Comparison of ENCODE assay signal across 26 mouse cellular contexts in genomic region chr15:59975310-59975709, GRCm38 (mm10). TPM values are rescaled to one million over a fixed set of nuclear protein-coding genes. Genes with fewer than 3 reads are reported as not detected.
A peak's percentile ranks its signal among the peaks of the same experiment; 100 is the strongest.
DNase-seq lines count a peak whose midpoint lies in the region; ATAC-seq and TF ChIP-seq lines count a peak whose summit lies in the region.
"Had no signal": no experiment of that assay in that cellular context is flagged by ENCODE, and none has a peak within 500 bp of the region (broad histone marks: within the 10 kb centered on the region; RNA-seq: fewer than 3 reads in every experiment).

No protein-coding gene starts in this region.

- no peaks in the 10 kb centered on the region for H3K9me3 ChIP-seq in heart, postnatal 0 days (replicated peaks; ENCODE audit: control insufficient read depth, low read length)
- no peaks in the 10 kb centered on the region for H3K9me3 ChIP-seq in midbrain, embryonic 15.5 days
- H3K9me3 ChIP-seq in midbrain, postnatal 0 days (ENCODE audit: low read length): no peaks in the 10 kb centered on the region
- H3K9me3 ChIP-seq: embryonic facial prominence, embryonic 13.5 days; G1E; lung, embryonic 15.5 days had no signal

- no peak for ATAC-seq in heart, postnatal 0 days (ENCODE audit: insufficient read depth, low read depth)
- ATAC-seq in midbrain, embryonic 15.5 days (replicated peaks): 0 out of 2 replicates have a peak, but pooled peaks have one; percentile 20
- no peak for ATAC-seq in midbrain, postnatal 0 days (ENCODE audit: low FRiP score)
- ATAC-seq: CD4-positive, CD25-positive, alpha-beta regulatory T cell, adult 4 months had no signal

- no peak overlapping the region for H3K4me3 ChIP-seq in heart, postnatal 0 days (ENCODE audit: low read depth, low read length)
- no peak overlapping the region for H3K4me3 ChIP-seq in midbrain, embryonic 15.5 days
- H3K4me3 ChIP-seq in midbrain, postnatal 0 days (ENCODE audit: low read depth, low read length): no peak overlapping the region
- H3K4me3 ChIP-seq: embryonic facial prominence, embryonic 13.5 days; lung, embryonic 15.5 days had no signal

- no peak overlapping the region for H3K9ac ChIP-seq in heart, postnatal 0 days (replicated peaks; ENCODE audit: low read depth, low read length)
- H3K9ac ChIP-seq in midbrain, embryonic 15.5 days: no peak overlapping the region
- H3K9ac ChIP-seq in midbrain, postnatal 0 days (replicated peaks; ENCODE audit: low read length, poor library complexity, severe bottlenecking): no peak overlapping the region
- H3K9ac ChIP-seq: embryonic facial prominence, embryonic 13.5 days; lung, embryonic 15.5 days had no signal

- no peak for TF ChIP-seq CTCF in heart, postnatal 0 days (IDR thresholded peaks at IDR 0.05; ENCODE audit: low read depth)
- TF ChIP-seq CTCF in midbrain, postnatal 0 days (IDR thresholded peaks at IDR 0.05): no peak

- DNase-seq in heart, postnatal 0 days (ENCODE audit: low spot score): peak; percentile 28
- no peak for DNase-seq in heart, adult 8-10 months (ENCODE audit: low spot score)
- no peak for DNase-seq in midbrain, postnatal 0 days (ENCODE audit: low spot score)
- DNase-seq in embryo, embryonic 11 days: peak; percentile 21
- DNase-seq in mesoderm, embryonic 11.5 days (ENCODE audit: low read depth, low spot score): peak; percentile 21
- DNase-seq in thymus, postnatal 4 days: no peak
- DNase-seq in adrenal gland, postnatal 10 days: no peak
- DNase-seq: cerebellum, adult 11 months; cerebellum, postnatal 14 days; gastrocnemius, postnatal 25 days; kidney, adult 8-10 months; layer of hippocampus, postnatal 36 days; left cerebral cortex, postnatal 4 days had no signal

- no peak overlapping the region for H3K4me2 ChIP-seq in heart, postnatal 0 days (ENCODE audit: low read depth, low read length)
- no peak overlapping the region for H3K4me2 ChIP-seq in midbrain, embryonic 15.5 days
- H3K4me2 ChIP-seq in midbrain, postnatal 0 days (ENCODE audit: low read depth, low read length, poor library complexity, severe bottlenecking): no peak overlapping the region
- H3K4me2 ChIP-seq: embryonic facial prominence, embryonic 13.5 days; liver, embryonic 11.5 days; lung, embryonic 15.5 days had no signal

- whole genome bisulfite sequencing in heart, postnatal 0 days: 23% methylated on average over 3 of the region's 3 CpGs
- WGBS in midbrain, embryonic 15.5 days: 46% methylated on average over 3 of the region's 3 CpGs
- WGBS in midbrain, postnatal 0 days: 46% methylated on average over 3 of the region's 3 CpGs

- H3K36me3 ChIP-seq in heart, postnatal 0 days (replicated peaks; ENCODE audit: control insufficient read depth, insufficient read depth, low read length): no peaks in the 10 kb centered on the region
- no peaks in the 10 kb centered on the region for H3K36me3 ChIP-seq in midbrain, embryonic 15.5 days (replicated peaks)
- H3K36me3 ChIP-seq in midbrain, postnatal 0 days (ENCODE audit: insufficient read depth, low read length): no peaks in the 10 kb centered on the region
- H3K36me3 ChIP-seq: embryonic facial prominence, embryonic 13.5 days; G1E; lung, embryonic 15.5 days had no signal

- no peaks in the 10 kb centered on the region for H3K4me1 ChIP-seq in heart, postnatal 0 days (ENCODE audit: control insufficient read depth, insufficient read depth)
- no peaks in the 10 kb centered on the region for H3K4me1 ChIP-seq in midbrain, embryonic 15.5 days
- no peaks in the 10 kb centered on the region for H3K4me1 ChIP-seq in midbrain, postnatal 0 days (ENCODE audit: insufficient read depth, low read length)
- H3K4me1 ChIP-seq: lung, embryonic 15.5 days had no signal

- H3K27ac ChIP-seq in heart, postnatal 0 days (ENCODE audit: low read depth): no peak overlapping the region
- H3K27ac ChIP-seq in midbrain, embryonic 15.5 days: no peak overlapping the region
- H3K27ac ChIP-seq in midbrain, postnatal 0 days (ENCODE audit: low read depth, low read length): no peak overlapping the region; the same call in 1 of the 2 replicates
- H3K27ac ChIP-seq: embryonic facial prominence, embryonic 13.5 days; lung, embryonic 15.5 days had no signal

- no peak for TF ChIP-seq EP300 in heart, postnatal 0 days (IDR thresholded peaks at IDR 0.05; ENCODE audit: low read depth)

- H3K27me3 ChIP-seq in heart, postnatal 0 days (ENCODE audit: control insufficient read depth, insufficient read depth, low read length): no peaks in the 10 kb centered on the region
- no peaks in the 10 kb centered on the region for H3K27me3 ChIP-seq in midbrain, embryonic 15.5 days (replicated peaks)
- no peaks in the 10 kb centered on the region for H3K27me3 ChIP-seq in midbrain, postnatal 0 days (ENCODE audit: insufficient read depth, low read length)
- H3K27me3 ChIP-seq: lung, embryonic 15.5 days had no signal

RNA-seq across cellular contexts. Expression of gene 4933412E24Rik, which starts 41.1 kb away (rescaled TPM):
- total RNA-seq in heart, postnatal 0 days (2014; rRNA removed; ENCODE audit: low replicate concordance): not detected in 2 replicates
- polyA plus RNA-seq in heart, postnatal 0 days (2015; fragmentation: Nextera tagmentation; extraction: Ambion mirVana): not detected in 2 replicates
- total RNA-seq in heart, adult 8-10 months (2022): not detected
- not detected in 2 replicates for polyA plus RNA-seq in midbrain, embryonic 15.5 days (2015; fragmentation: Nextera tagmentation; extraction: Ambion mirVana)
- not detected in 2 replicates for total RNA-seq in midbrain, postnatal 0 days (2014; rRNA removed)
- not detected in 2 replicates for polyA plus RNA-seq in midbrain, postnatal 0 days (2015; fragmentation: Nextera tagmentation; extraction: Ambion mirVana)
- not detected for total RNA-seq in adrenal gland, postnatal 10 days (2021)
- total RNA-seq: adrenal gland, adult 18-20 months; G1E; gastrocnemius, postnatal 25 days; layer of hippocampus, postnatal 36 days; left cerebral cortex, postnatal 4 days; megakaryocyte progenitor cell, adult 5-6 weeks had no signal
- polyA plus RNA-seq: CD4-positive, CD25-positive, alpha-beta regulatory T cell, adult 4 months; embryonic facial prominence, embryonic 13.5 days; frontal cortex, adult 2 months; G1E; heart, embryonic 14.5 days; hindbrain, embryonic 11.5 days; large intestine, adult 2 months; liver, embryonic 11.5 days; lung, embryonic 15.5 days; neural tube, embryonic 14.5 days had no signal

Comparison
In these comparisons a context has a peak if more than half of its experiments do, and no peak if none do; other contexts are left out.
1. DNase-seq: peak in heart, postnatal 0 days (single experiment), embryo, embryonic 11 days (single experiment) and mesoderm, embryonic 11.5 days (single experiment); none in heart, adult 8-10 months (single experiment), midbrain, postnatal 0 days (single experiment), thymus, postnatal 4 days (single experiment) and adrenal gland, postnatal 10 days (single experiment).